Mouse (Mus musculus) hindbrain, postnatal 0 days (tissue): ENCODE results near the gene Wdr47. TPM values are rescaled to one million over a fixed set of nuclear protein-coding genes. Genes with fewer than 3 reads are reported as not detected.

Experiments used
- ATAC-seq: fragments of 200-750 bp; cut with Nextera tagmentation; 2 replicates; pipeline ENCODE4 v1.8.0; 2017; ENCODE audit warnings: mild to moderate bottlenecking, moderate TSS enrichment, moderate library complexity
- DNase-seq: peaks from one replicate; pipeline ENCODE4 v3.0.0-alpha.2; 2015; ENCODE audit warnings: low spot score
- H3K27ac ChIP-seq: fragments of 300-500 bp; sonication (generic); 2 replicates; pipeline ENCODE4 v1.5.1; 2014; ENCODE audit warnings: mild to moderate bottlenecking
- H3K27me3 ChIP-seq: fragments of 300-500 bp; sonication (generic); 2 replicates; pipeline ENCODE4 v1.6.1; 2014; ENCODE audit warnings: low read length, mixed read lengths; ENCODE audit not compliant: insufficient read depth
- H3K36me3 ChIP-seq: fragments of 300-500 bp; sonication (generic); 2 replicates; pipeline ENCODE4 v1.6.1; 2014; ENCODE audit warnings: low read length, mixed read lengths; ENCODE audit not compliant: insufficient read depth
- H3K4me1 ChIP-seq: fragments of 300-500 bp; sonication (generic); 2 replicates; pipeline ENCODE4 v1.6.1; 2014; ENCODE audit warnings: antibody characterized with exemption, low read length, mixed read lengths; ENCODE audit not compliant: insufficient read depth
- H3K4me2 ChIP-seq: fragments of 300-500 bp; sonication (generic); 2 replicates; pipeline ENCODE4 v1.6.1; 2014; ENCODE audit warnings: low read depth, mild to moderate bottlenecking, low read length, moderate library complexity, mixed read lengths
- H3K4me3 ChIP-seq: fragments of 300-500 bp; sonication (generic); 2 replicates; pipeline ENCODE4 v1.5.1; 2014; ENCODE audit warnings: low read length
- H3K9ac ChIP-seq: fragments of 300-500 bp; sonication (generic); replicated peaks from 2 replicates; pipeline ENCODE4 v1.6.1; 2014; ENCODE audit warnings: mild to moderate bottlenecking, low read length, moderate library complexity, mixed read lengths
- H3K9me3 ChIP-seq: fragments of 300-500 bp; sonication (generic); 2 replicates; pipeline ENCODE4 v1.6.1; 2016; ENCODE audit warnings: low read length, mixed read lengths
- CTCF ChIP-seq: IDR thresholded peaks from 2 replicates; pipeline ENCODE4 v1.5.1; 2016; ENCODE audit warnings: antibody characterized with exemption, control low read depth, low read depth
- WGBS: fragments of 180-500 bp; shearing (Covaris S2); extraction: QIAGEN DNeasy Blood & Tissue Kit; methylation state at CpG from one replicate; pipeline ENCODE4 v1.1.7; 2014; 5-methylcytosine and 5-hydroxymethylcytosine counted together
- polyA plus RNA-seq: library from polyadenylated mRNA; unstranded; fragments of >200 nt; fragmentation: Nextera tagmentation; extraction: Ambion mirVana; gene quantifications from 2 replicates; pipeline ENCODE4 v1.2.1, GENCODE M21; 2015
- total RNA-seq: library from RNA; depleted of rRNA; stranded (reverse); fragments of >200 nt; gene quantifications from 2 replicates; pipeline ENCODE4 v1.2.3, GENCODE M21; 2014

The Wdr47 gene
- total and polyA plus RNA-seq, 2 experiments from 2014 or later: 65.9 to 70.5 TPM

DNA sequence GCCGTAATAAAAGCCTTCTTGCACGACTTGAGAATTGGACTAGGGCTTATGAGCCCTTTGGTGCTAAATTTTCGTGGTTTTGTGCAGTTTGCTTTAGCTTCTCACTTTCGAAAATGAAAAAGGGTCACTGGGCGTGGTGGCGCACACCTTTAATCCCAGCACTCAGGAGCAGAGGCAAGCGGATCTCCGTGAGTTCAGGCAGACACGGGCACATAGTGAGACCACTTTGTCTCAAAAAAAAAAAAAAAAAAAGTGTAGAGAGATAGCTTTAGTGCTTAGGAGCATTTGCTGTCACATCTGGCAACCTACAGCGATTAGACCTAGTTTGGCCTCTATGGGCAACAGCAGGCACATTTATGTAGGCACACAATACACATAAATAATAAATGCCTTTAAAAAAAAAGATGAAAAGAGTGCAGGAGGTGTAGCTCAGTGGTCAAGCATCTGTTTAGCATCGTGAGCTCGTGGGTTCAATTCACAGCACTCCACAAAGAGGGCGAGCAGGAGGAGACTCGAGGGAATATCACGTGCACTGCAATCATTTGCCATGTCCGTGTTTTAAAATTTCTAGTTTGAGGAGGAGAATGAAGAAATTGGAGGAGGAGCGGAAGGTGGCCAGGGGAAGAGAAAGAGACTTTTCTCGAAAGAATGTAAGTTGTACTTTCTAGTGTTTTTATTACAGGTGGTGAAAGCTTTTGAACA is 18.6 kb upstream of the Wdr47 start:
- no peaks in the 10 kb centered on the region for H3K36me3 ChIP-seq
- ATAC-seq (no peak), DNase-seq (no peak)
- H3K4me2 ChIP-seq: peak overlapping the region; percentile 78
- H3K9me3 ChIP-seq: no peaks in the 10 kb centered on the region
- no peaks in the 10 kb centered on the region for H3K4me1 ChIP-seq
- peak overlapping the region; percentile 75; the same call in 1 of the 2 replicates for H3K9ac ChIP-seq
- TF ChIP-seq CTCF: no peak
- no peaks in the 10 kb centered on the region for H3K27me3 ChIP-seq
- 0 out of 2 replicates have a peak overlapping the region, but pooled peaks have one; percentile 76 for H3K27ac ChIP-seq
- 42% methylated on average over 18 of the region's 18 CpGs for WGBS
- peak overlapping the region; percentile 65 for H3K4me3 ChIP-seq

- Histone ChIP-seq H3K4me2 (no peak overlapping the region), H3K4me1 (no peaks in the 10 kb centered on the region), H3K36me3 (no peaks in the 10 kb centered on the region), H3K27me3 (no peaks in the 10 kb centered on the region), H3K4me3 (no peak overlapping the region), H3K27ac (no peak overlapping the region), H3K9me3 (no peaks in the 10 kb centered on the region), H3K9ac (no peak overlapping the region)
- no peak for TF ChIP-seq CTCF
- 93% methylated on average over 5 of the region's 5 CpGs for WGBS
- DNase-seq: no peak
- no peak for ATAC-seq
Observed at GRCm38 (mm10) chr3:108574018-108574417, 17.1 kb upstream of the Wdr47 start.

GRCm38 (mm10) chr3:108584580-108584979 is 6.5 kb upstream of the Wdr47 start:
- Histone ChIP-seq H3K4me1 (no peaks in the 10 kb centered on the region), H3K4me2 (no peak overlapping the region), H3K27ac (no peak overlapping the region), H3K9ac (no peak overlapping the region), H3K27me3 (no peaks in the 10 kb centered on the region), H3K36me3 (no peaks in the 10 kb centered on the region), H3K4me3 (no peak overlapping the region), H3K9me3 (no peaks in the 10 kb centered on the region)
- DNase-seq (no peak), ATAC-seq (no peak)
- no peak for TF ChIP-seq CTCF
- WGBS: 79% methylated on average over 4 of the region's 4 CpGs

GRCm38 (mm10) chr3:108588446-108588845 is 2.6 kb upstream of the Wdr47 start:
- ATAC-seq (no peak), DNase-seq (peak; percentile 62)
- H3K36me3 ChIP-seq: no peaks in the 10 kb centered on the region
- no peak overlapping the region for H3K4me3 ChIP-seq
- WGBS: 18% methylated on average over 2 of the region's 2 CpGs
- no peak overlapping the region for H3K27ac ChIP-seq
- no peak overlapping the region for H3K9ac ChIP-seq
- H3K9me3 ChIP-seq: no peaks in the 10 kb centered on the region
- no peaks in the 10 kb centered on the region for H3K27me3 ChIP-seq
- no peak for TF ChIP-seq CTCF
- H3K4me2 ChIP-seq: no peak overlapping the region
- no peaks in the 10 kb centered on the region for H3K4me1 ChIP-seq

DNA sequence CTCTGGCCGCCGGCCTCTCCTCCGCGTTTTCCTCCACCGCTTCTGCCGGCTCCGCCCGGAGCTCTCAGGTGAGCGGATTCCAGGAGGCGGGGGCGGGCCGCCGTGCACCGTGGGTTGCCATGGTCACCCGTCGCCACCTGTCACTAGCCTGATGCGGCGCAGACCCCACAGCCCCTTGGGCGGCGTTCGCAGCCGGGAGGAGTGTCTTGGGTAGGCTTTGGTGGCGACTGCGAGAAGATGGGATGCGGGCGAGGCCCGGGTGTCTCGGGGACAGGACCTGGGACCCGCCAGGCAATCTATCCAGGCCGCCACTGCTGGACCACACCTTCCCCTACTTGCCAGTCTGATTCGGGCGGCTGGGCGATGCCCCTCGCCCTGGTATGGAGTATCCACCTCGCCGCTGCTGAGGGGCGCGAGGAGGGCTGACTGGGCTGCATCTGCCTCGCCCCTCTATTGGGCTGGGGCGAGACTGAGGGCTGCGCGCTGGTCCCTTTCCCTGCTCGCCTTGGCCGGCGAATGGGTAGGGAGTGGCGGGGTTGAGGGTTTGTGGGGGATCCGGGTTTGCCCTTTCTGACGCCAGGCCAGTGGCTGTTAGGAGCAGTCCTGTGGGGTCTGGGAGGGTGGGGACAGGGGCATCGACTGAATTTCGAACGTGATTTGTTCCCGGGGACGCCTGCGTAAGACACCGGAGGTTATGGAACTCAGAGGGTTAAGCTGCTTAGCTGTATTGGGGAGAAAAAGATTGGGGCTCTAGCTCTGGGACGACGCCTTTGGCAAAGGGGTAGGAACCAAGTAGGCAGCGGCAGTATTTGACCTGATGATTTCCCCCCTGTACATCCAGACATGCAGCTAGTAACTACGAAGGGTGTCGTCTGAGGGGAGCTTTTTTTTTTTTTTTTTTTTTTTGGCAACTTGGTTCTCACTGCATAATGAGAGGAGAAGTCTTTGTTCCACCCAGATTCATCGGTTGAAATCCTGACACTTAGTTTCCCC is 747 bp downstream of the Wdr47 start:
- TF ChIP-seq CTCF: no peak
- Histone ChIP-seq H3K4me2 (peak overlapping the region; percentile 70), H3K9ac (peak overlapping the region; percentile 92), H3K4me3 (peak overlapping the region; percentile 96), H3K4me1 (no peaks in the 10 kb centered on the region), H3K27ac (peak overlapping the region; percentile 94), H3K36me3 (no peaks in the 10 kb centered on the region), H3K9me3 (no peaks in the 10 kb centered on the region), H3K27me3 (no peaks in the 10 kb centered on the region)
- peak; percentile 53 for DNase-seq
- peak; percentile 84 for ATAC-seq
- WGBS: under 1% methylated on average over 61 of the region's 61 CpGs

DNA sequence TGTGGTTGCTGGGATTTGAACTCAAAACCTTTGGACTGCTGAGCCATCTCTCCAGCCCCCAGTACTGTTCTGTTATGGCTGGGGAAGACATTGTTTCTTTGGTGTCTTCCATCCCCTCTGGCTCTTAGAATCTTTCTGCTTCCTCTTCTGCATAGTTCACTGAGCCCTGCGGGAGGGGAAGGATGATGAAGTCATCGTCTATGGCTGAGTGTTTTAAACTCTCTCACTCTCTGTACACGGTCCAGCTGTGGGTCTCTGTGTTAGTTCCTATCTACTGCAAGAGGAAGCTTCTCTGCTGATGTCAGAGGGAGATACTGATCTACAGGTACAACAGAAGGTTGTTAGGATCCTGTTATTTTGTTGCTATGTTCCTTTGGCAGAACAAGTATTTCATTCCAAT is 17.8 kb downstream of the Wdr47 start:
- no peaks in the 10 kb centered on the region for H3K9me3 ChIP-seq
- ATAC-seq (no peak), DNase-seq (no peak)
- peaks cover 9% of the 10 kb centered on the region; the same call in 1 of the 2 replicates for H3K36me3 ChIP-seq
- no peaks in the 10 kb centered on the region for H3K4me1 ChIP-seq
- H3K4me2 ChIP-seq: no peak overlapping the region
- no peak overlapping the region for H3K4me3 ChIP-seq
- no peak overlapping the region for H3K27ac ChIP-seq
- no peak overlapping the region for H3K9ac ChIP-seq
- WGBS: 63% methylated on average over 3 of the region's 3 CpGs
- no peaks in the 10 kb centered on the region for H3K27me3 ChIP-seq
- no peak for TF ChIP-seq CTCF
